Mouse (Mus musculus) forebrain, embryonic 11.5 days (tissue): ENCODE measurements around the gene Rgs10. TPM values are rescaled to one million over a fixed set of nuclear protein-coding genes. Genes with fewer than 3 reads are reported as not detected.
"Not testable (repeated sequence)": the region's sequence is repeated elsewhere in the genome, so short reads cannot be mapped to it uniquely, and the experiment has no call there.

Source experiments
- ATAC-seq: fragments of 200-750 bp; cut with Nextera tagmentation; replicated peaks from 2 replicates; pipeline ENCODE4 v1.8.0; 2017; ENCODE audit warnings: moderate TSS enrichment; ENCODE audit not compliant: low FRiP score
- DNase-seq: peaks from one replicate; pipeline ENCODE4 v3.0.0-alpha.2; 2017; ENCODE audit warnings: low spot score
- H3K27ac ChIP-seq: fragments of 300-500 bp; sonication (generic); 2 replicates; pipeline ENCODE4 v1.5.1; 2014; ENCODE audit warnings: low read depth, low read length
- H3K27me3 ChIP-seq: fragments of 300-500 bp; sonication (generic); 2 replicates; pipeline ENCODE4 v1.6.1; 2014; ENCODE audit warnings: mild to moderate bottlenecking, low read length, mixed read lengths; ENCODE audit not compliant: control insufficient read depth, insufficient read depth
- H3K36me3 ChIP-seq: fragments of 300-500 bp; sonication (generic); 2 replicates; pipeline ENCODE4 v1.6.1; 2014; ENCODE audit warnings: mild to moderate bottlenecking, low read length, moderate library complexity, mixed read lengths; ENCODE audit not compliant: control insufficient read depth, insufficient read depth
- H3K4me1 ChIP-seq: fragments of 300-500 bp; sonication (generic); replicated peaks from 2 replicates; pipeline ENCODE4 v1.6.1; 2014; ENCODE audit warnings: low read length, mixed read lengths; ENCODE audit not compliant: control insufficient read depth, insufficient read depth
- H3K4me2 ChIP-seq: fragments of 300-500 bp; sonication (generic); 2 replicates; pipeline ENCODE4 v1.6.1; 2014; ENCODE audit warnings: low read depth, mild to moderate bottlenecking, low read length, moderate library complexity, mixed read lengths; ENCODE audit not compliant: severe bottlenecking
- H3K4me3 ChIP-seq: fragments of 300-500 bp; sonication (generic); 2 replicates; pipeline ENCODE4 v1.5.1; 2014; ENCODE audit warnings: low read depth, low read length
- H3K9ac ChIP-seq: fragments of 300-500 bp; sonication (generic); 2 replicates; pipeline ENCODE4 v1.6.1; 2014; ENCODE audit warnings: low read length
- H3K9me3 ChIP-seq: fragments of 300-500 bp; sonication (generic); 2 replicates; pipeline ENCODE4 v1.6.1; 2016; ENCODE audit warnings: low read length, mixed read lengths; ENCODE audit not compliant: control insufficient read depth
- WGBS: fragments of 180-500 bp; shearing (Covaris S2); extraction: QIAGEN DNeasy Blood & Tissue Kit; methylation state at CpG from one replicate; pipeline ENCODE4 v1.1.7; 2014; 5-methylcytosine and 5-hydroxymethylcytosine counted together
- polyA plus RNA-seq: library from polyadenylated mRNA; unstranded; fragments of >200 nt; fragmentation: Nextera tagmentation; extraction: Ambion mirVana; gene quantifications from 2 replicates; pipeline ENCODE4 v1.2.1, GENCODE M21; 2014

The Rgs10 gene
- polyA plus RNA-seq, 1 experiment from 2014 or later: 6.6 TPM

DNA sequence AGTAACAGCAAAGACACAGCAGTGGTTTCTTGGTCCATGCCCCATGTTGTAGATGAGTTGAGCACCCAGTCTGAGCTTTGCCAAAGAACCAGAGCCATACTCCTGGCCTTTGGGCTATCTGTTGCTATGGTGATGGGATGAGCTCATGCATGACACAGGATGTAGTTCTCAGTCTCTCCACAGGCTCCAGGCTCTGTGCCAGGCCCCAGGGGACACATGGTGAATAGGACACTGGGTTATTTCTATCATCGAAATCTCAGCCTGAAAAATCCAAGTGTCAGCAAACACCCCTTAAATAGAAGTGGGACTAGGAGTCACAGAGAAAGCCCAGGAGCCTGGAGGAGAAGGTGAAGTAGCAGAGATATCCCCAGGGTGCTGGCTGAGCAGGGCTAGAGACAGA lies 70.0 kb downstream of the Rgs10 start:
- ATAC-seq: no peak
- no peaks in the 10 kb centered on the region for H3K27me3 ChIP-seq
- peak; percentile 48 for DNase-seq
- no peak overlapping the region for H3K9ac ChIP-seq
- H3K9me3 ChIP-seq: no peaks in the 10 kb centered on the region
- no peak overlapping the region for H3K4me3 ChIP-seq
- WGBS: 46% methylated on average over 1 of the region's 1 CpGs
- H3K4me2 ChIP-seq: no peak overlapping the region
- H3K4me1 ChIP-seq: no peaks in the 10 kb centered on the region
- H3K27ac ChIP-seq: no peak overlapping the region
- H3K36me3 ChIP-seq: no peaks in the 10 kb centered on the region

DNA sequence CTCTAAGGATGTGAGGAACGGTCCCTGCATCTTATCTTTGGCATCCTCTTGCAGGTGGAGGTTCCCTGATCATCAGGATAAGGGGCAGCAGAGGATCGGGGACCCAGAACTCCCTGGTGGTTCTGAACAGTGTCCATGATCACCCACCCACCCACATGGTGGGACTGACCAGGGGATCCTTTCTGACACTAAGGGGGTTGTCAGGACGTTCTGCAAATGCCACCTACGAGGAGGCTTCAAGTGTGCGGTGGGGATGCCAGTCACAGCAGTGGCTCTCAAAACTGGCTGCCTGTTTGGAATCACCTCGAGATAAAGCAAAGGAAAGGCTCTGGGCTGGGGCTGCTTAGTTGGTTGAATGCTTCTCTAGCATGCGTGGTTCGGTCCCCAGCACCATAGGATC lies 71.6 kb downstream of the Rgs10 start:
- ATAC-seq: no peak
- 75% methylated on average over 8 of the region's 8 CpGs for WGBS
- Histone ChIP-seq H3K36me3 (no peaks in the 10 kb centered on the region), H3K9ac (no peak overlapping the region), H3K4me1 (no peaks in the 10 kb centered on the region), H3K4me3 (no peak overlapping the region), H3K4me2 (no peak overlapping the region), H3K27ac (no peak overlapping the region), H3K9me3 (no peaks in the 10 kb centered on the region), H3K27me3 (no peaks in the 10 kb centered on the region)
- DNase-seq: no peak

DNA sequence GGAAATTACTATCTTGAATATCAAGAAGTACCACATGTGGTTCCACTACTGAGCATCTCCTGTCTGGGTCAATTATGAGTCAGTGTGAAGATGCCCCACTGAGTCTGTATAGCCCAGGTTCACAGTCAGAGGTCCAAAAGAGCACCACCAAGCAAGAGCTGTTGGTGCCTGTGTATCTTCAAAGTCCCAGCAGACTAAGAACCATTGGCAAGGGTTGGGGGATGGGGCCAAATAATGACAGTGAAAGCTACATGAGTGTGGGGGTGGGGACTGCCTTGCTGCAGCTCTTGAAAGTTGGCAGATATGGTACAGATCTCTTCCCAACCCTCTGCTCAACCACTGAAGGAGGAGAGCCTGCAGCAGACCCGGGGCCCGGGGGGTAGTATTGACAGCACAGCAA lies 72.0 kb downstream of the Rgs10 start:
- H3K36me3 ChIP-seq: no peaks in the 10 kb centered on the region
- H3K4me3 ChIP-seq: no peak overlapping the region
- no peak overlapping the region for H3K4me2 ChIP-seq
- H3K9me3 ChIP-seq: no peaks in the 10 kb centered on the region
- no peak overlapping the region for H3K27ac ChIP-seq
- H3K27me3 ChIP-seq: no peaks in the 10 kb centered on the region
- no peaks in the 10 kb centered on the region for H3K4me1 ChIP-seq
- H3K9ac ChIP-seq: no peak overlapping the region
- no peak for ATAC-seq
- no peak for DNase-seq
- whole genome bisulfite sequencing: 82% methylated on average over 2 of the region's 2 CpGs

DNA sequence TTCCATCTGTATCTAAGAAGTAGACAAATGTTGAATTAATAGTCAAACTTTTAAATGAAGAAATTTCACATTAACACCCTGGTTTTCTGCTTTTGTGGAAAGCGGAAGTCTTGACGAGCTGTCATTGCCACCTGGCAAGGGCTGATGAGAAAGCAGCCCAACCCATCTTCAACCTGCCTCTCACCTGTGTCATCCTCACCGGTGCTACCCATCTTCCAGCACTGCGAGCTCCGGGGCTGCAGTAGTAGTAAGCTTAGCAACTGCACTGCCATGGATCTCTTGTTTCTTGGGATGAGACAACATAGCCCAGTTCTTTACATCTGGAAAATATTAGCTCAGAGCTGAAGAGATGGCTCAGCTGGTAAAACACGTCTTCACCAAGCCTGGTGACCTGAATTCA lies 72.9 kb downstream of the Rgs10 start:
- Histone ChIP-seq H3K36me3 (no peaks in the 10 kb centered on the region), H3K4me2 (no peak overlapping the region), H3K9me3 (no peaks in the 10 kb centered on the region), H3K27ac (no peak overlapping the region), H3K4me3 (no peak overlapping the region), H3K9ac (no peak overlapping the region), H3K4me1 (no peaks in the 10 kb centered on the region), H3K27me3 (no peaks in the 10 kb centered on the region)
- ATAC-seq (no peak), DNase-seq (peak; percentile 47)
- WGBS: 83% methylated on average over 6 of the region's 6 CpGs

DNA sequence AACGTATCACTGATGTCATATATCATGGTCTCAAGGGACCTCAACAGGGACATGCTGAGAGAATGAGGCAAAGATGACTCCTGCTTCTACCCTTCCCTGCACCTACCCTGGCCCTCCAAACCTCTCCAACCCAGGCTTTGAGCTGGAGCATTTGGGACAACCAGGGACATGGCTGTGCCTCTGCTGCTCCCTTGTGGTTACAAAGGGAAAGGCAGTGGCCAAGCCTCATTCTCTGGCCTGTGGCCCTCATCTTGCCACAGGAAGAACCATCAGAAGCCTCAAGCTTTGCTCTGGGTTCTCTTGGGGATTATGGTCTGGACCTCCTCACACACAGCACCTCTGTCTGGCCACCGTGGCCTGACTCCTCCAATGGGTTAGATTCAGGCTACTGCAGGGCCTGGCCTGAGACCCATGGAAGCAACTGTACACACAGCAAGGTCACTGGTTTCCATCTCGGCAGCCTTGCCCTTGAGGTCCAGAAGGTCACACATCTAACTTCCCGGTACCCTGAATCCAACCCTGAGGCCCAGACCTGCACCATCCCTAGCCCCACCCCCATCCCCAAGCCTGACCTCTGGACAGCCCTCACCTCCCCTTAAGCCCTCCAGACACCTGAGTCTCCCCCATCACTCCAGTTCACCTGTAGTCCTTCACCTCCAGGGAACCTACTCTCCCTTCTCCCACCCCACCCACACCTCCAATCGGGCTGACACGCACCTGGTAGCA lies 73.5 kb downstream of the Rgs10 start:
- H3K4me3 ChIP-seq: no peak overlapping the region
- no peaks in the 10 kb centered on the region for H3K36me3 ChIP-seq
- no peaks in the 10 kb centered on the region for H3K4me1 ChIP-seq
- 71% methylated on average over 6 of the region's 6 CpGs for WGBS
- H3K9ac ChIP-seq: no peak overlapping the region
- no peaks in the 10 kb centered on the region for H3K9me3 ChIP-seq
- DNase-seq (peak; percentile 81), ATAC-seq (no peak)
- no peaks in the 10 kb centered on the region for H3K27me3 ChIP-seq
- no peak overlapping the region for H3K4me2 ChIP-seq
- H3K27ac ChIP-seq: no peak overlapping the region

DNA sequence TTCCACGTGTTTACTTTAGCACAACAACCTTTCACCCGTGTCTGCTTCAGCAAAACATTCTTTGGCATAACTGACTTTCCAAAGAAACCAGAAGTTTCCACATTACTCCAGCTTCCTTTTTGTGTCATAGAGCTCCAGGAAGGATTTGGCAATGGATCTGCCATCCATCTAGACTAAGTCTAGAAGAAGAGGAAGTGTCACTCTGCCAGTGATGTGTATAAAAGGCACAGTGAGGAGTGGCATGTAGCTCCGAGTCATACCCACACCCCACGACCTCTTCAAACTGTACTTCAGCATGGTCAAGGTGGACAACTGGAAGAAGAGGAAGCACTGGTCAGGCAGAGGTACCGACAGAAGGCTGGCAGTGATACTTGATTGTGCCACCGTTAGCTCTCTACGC lies 74.1 kb downstream of the Rgs10 start:
- DNase-seq: peak; percentile 26
- H3K4me2 ChIP-seq: no peak overlapping the region
- H3K9ac ChIP-seq: no peak overlapping the region
- no peaks in the 10 kb centered on the region for H3K9me3 ChIP-seq
- H3K4me3 ChIP-seq: no peak overlapping the region
- H3K27ac ChIP-seq: no peak overlapping the region
- WGBS: 83% methylated on average over 7 of the region's 7 CpGs
- no peaks in the 10 kb centered on the region for H3K4me1 ChIP-seq
- no peaks in the 10 kb centered on the region for H3K36me3 ChIP-seq
- H3K27me3 ChIP-seq: no peaks in the 10 kb centered on the region
- no peak for ATAC-seq

DNA sequence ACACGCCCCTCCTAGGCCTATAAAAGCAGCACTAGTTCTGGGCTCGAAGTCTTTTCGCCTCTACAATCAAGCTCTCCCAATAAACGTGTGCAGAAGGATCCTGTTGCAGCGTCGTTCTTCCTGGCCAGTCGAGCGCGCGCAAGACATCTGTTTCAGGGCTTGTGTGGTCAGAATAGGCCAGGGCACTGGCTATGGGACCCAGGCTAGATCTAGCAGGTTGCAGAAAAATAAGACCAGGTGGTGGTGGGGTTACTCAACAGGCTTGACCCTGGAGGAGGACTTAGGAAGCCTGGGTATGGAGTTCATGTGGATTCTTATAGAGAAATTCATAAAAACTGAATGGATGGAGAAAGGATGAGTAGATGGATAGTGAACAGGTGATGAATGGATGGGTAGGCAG lies 75.9 kb downstream of the Rgs10 start:
- H3K9me3 ChIP-seq, H3K4me3 ChIP-seq, H3K36me3 ChIP-seq, H3K27me3 ChIP-seq, H3K27ac ChIP-seq, H3K4me2 ChIP-seq, DNase-seq, H3K9ac ChIP-seq, ATAC-seq, H3K4me1 ChIP-seq: not testable (repeated sequence)
- 90% methylated on average over 7 of the region's 10 CpGs for WGBS

DNA sequence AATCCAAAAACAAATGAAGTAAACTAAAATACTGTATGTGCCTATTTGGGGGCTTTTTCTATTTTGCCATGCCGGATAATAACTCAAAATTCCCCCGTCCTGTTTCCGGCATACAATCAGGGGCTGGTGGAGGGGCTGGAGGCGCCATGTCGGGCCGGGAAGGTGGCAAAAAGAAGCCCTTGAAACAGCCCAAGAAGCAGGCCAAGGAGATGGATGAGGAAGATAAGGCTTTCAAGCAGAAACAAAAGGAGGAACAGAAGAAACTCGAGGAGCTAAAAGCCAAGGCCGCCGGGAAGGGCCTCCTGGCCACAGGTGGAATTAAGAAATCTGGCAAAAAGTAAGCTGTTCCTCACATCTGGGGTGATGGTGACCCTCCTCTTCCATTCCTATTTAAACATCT lies 78.2 kb downstream of the Rgs10 start:
- H3K27me3 ChIP-seq, H3K27ac ChIP-seq, H3K4me1 ChIP-seq, H3K36me3 ChIP-seq, H3K9ac ChIP-seq, ATAC-seq, H3K4me2 ChIP-seq, H3K9me3 ChIP-seq, H3K4me3 ChIP-seq: not testable (repeated sequence)
- WGBS: 80% methylated on average over 9 of the region's 9 CpGs
- DNase-seq: peak; percentile 20

DNA sequence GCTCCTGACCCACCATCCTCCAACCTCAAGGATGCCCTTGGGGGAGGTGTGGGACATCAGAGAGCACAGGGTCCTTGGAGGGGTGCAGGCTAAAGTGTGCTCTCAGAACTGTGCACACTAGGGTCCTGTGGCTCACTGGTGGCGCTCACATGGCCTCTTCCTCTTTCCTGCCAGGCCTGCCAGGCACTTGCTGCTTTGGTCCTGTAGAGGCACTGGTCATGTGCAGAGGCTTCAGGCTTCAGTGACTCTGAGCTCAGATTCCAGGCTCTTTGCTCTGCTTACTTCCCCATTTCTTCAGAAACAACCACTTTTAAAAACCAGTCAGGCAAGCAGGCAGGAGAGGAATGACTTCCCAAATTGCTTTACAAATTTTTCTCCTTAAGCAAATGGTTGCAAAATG lies 85.7 kb downstream of the Rgs10 start:
- WGBS: 79% methylated on average over 1 of the region's 1 CpGs

More for the DNA sequence above, 85.7 kb downstream of the Rgs10 start:
- H3K4me2 ChIP-seq: no peak overlapping the region
- peak; percentile 37 for DNase-seq
- no peaks in the 10 kb centered on the region for H3K4me1 ChIP-seq
- no peak overlapping the region for H3K4me3 ChIP-seq
- no peaks in the 10 kb centered on the region for H3K36me3 ChIP-seq
- ATAC-seq: no peak
- H3K9me3 ChIP-seq: no peaks in the 10 kb centered on the region
- no peak overlapping the region for H3K9ac ChIP-seq
- no peak overlapping the region for H3K27ac ChIP-seq
- no peaks in the 10 kb centered on the region for H3K27me3 ChIP-seq
